Mouse (Mus musculus) kidney, adult 2 months (tissue): ENCODE data around the gene Gsx1. TPM values are rescaled to one million over a fixed set of nuclear protein-coding genes. Genes with fewer than 3 reads are reported as not detected.

ENCODE experiments used
- DNase-seq: peaks from one replicate; pipeline ENCODE4 v3.0.0; 2021
- H3K27ac ChIP-seq: fragments of 200-500 bp; 2 replicates; pipeline ENCODE4 v1.5.1; 2012; ENCODE audit warnings: low read depth, low read length, control low read depth, inconsistent platforms; ENCODE audit not compliant: insufficient read depth
- H3K27me3 ChIP-seq: fragments of 200-500 bp; replicated peaks from 2 replicates; pipeline ENCODE4 v1.6.1; 2012; ENCODE audit warnings: mild to moderate bottlenecking, moderate library complexity, low read length, inconsistent platforms; ENCODE audit not compliant: control insufficient read depth, insufficient read depth
- H3K36me3 ChIP-seq: fragments of 200-500 bp; 2 replicates; pipeline ENCODE4 v1.6.1; 2012; ENCODE audit warnings: mild to moderate bottlenecking, moderate library complexity, low read length, inconsistent platforms; ENCODE audit not compliant: control insufficient read depth, insufficient read depth
- H3K4me1 ChIP-seq: fragments of 200-500 bp; 2 replicates; pipeline ENCODE4 v1.6.1; 2011; ENCODE audit warnings: low read length; ENCODE audit not compliant: control insufficient read depth, insufficient read depth
- H3K4me3 ChIP-seq: fragments of 200-500 bp; 2 replicates; pipeline ENCODE4 v1.5.1; 2011; ENCODE audit warnings: mild to moderate bottlenecking, low read depth, low read length, control low read depth; ENCODE audit not compliant: insufficient read depth
- CTCF ChIP-seq: fragments of 200-500 bp; conservative IDR thresholded peaks from 2 replicates; pipeline ENCODE4 v1.5.1; 2011; ENCODE audit warnings: low read depth, mild to moderate bottlenecking, control low read depth, low read length, moderate library complexity, mixed read lengths; ENCODE audit not compliant: insufficient read depth, insufficient read length
- POLR2A ChIP-seq: fragments of 200-500 bp; IDR thresholded peaks from one replicate; pipeline ENCODE4 v1.6.1; 2011; ENCODE audit warnings: low read depth, low read length, control low read depth
- WGBS: fragments of 180-500 bp; shearing (Covaris S2); methylation state at CpG from one replicate; pipeline ENCODE4 v1.1.7; 2018; 5-methylcytosine and 5-hydroxymethylcytosine counted together
- polyA plus RNA-seq: library from polyadenylated mRNA; depleted of rRNA; stranded (reverse); fragments of >200 nt; gene quantifications from 2 replicates; pipeline ENCODE4 v1.2.3, GENCODE M21; 2012; rRNA removed

Gsx1 gene
- polyA plus RNA-seq: not detected in 2 replicates

DNA sequence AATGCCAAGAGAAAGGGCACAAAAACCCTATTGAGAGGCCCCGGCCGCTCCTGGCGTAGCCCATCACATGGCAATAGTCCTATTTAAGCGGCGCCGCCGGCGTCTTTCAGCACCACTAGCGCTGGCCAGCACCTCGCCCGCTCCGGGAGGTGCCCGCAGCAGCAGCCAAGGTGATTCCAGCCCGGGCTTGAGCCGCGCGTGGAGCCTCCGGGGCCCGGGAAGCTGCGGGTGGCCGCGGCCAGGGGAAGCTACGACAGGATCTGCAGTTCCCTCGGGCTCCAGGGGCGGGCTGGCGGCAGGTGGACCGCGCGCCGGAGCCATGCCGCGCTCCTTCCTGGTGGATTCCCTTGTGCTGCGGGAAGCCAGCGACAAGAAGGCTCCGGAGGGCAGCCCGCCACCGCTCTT lies at the start of gene Gsx1:
TSS of gene Gsx1 (plus strand) at position 126 of the 405 bp plus-strand sequence.
- peaks cover 12% of the 10 kb centered on the region for H3K27me3 ChIP-seq
- DNase-seq: peak; percentile 69
- H3K36me3 ChIP-seq: no peaks in the 10 kb centered on the region
- H3K27ac ChIP-seq: no peak within 1 kb of the TSS
- no peak for TF ChIP-seq POLR2A
- TF ChIP-seq CTCF: no peak
- WGBS: under 1% methylated on average over 37 of the region's 37 CpGs
- peak within 1 kb of the TSS; percentile 41; the same call in 1 of the 2 replicates for H3K4me3 ChIP-seq
- H3K4me1 ChIP-seq: peaks cover 5% of the 10 kb centered on the region; the same call in 1 of the 2 replicates

DNA sequence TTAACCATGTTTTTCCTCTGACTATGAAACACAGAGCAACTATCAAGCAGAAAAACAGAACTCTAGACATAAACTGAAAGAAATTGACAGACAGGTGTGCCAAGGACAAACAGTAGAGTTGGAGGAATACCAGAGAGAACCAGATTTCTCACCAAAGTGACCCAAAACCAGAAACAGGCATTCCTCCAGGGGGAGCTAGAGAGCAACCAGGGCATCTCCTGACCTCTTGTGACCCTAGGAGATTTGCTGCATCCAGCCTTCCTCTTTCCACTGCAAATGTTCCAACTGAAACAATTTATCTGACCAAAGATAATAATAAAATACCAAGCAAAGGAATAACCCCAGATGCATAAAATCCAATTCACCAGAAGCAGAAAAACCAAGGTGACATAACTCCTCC lies 41.2 kb upstream of the Gsx1 start:
- no peak for DNase-seq
- H3K27me3 ChIP-seq: no peaks in the 10 kb centered on the region
- no peaks in the 10 kb centered on the region for H3K36me3 ChIP-seq
- H3K27ac ChIP-seq: no peak overlapping the region
- no peaks in the 10 kb centered on the region for H3K4me1 ChIP-seq
- no peak overlapping the region for H3K4me3 ChIP-seq
- TF ChIP-seq POLR2A: no peak
- peak; percentile 40; the same call in 1 of the 2 replicates for TF ChIP-seq CTCF

DNA sequence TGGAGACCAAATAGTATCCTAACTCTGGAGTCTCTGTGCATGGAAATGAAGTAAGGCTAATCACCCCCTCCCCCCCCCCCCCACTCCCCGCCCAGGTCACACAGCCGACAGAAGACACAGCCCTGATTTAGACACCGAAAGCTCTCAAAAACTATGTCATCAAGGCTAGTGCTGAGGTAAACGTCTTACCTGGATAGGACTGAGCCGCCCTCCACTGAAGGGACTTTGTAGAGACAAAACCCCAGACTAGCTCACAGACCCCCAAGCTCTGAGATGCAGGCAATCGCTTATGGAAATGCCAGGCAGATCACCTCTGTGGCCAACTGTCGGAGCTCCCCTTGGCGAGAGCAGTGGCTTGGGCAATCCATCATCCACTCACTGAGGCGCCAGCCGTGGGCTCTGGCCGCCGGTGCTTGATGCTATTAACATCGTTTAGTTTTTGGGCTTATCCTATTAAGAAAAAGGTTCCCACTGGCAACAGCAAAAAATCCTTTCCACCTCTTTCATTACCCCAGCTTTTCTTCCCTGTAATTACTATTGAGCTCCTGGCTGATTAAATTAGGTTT lies 33.6 kb upstream of the Gsx1 start:
- WGBS: 23% methylated on average over 13 of the region's 13 CpGs
- DNase-seq: no peak
- TF ChIP-seq POLR2A (no peak), CTCF (no peak)
- no peaks in the 10 kb centered on the region for H3K4me1 ChIP-seq
- H3K27ac ChIP-seq: no peak overlapping the region
- no peaks in the 10 kb centered on the region for H3K36me3 ChIP-seq
- no peak overlapping the region for H3K4me3 ChIP-seq
- H3K27me3 ChIP-seq: no peaks in the 10 kb centered on the region

DNA sequence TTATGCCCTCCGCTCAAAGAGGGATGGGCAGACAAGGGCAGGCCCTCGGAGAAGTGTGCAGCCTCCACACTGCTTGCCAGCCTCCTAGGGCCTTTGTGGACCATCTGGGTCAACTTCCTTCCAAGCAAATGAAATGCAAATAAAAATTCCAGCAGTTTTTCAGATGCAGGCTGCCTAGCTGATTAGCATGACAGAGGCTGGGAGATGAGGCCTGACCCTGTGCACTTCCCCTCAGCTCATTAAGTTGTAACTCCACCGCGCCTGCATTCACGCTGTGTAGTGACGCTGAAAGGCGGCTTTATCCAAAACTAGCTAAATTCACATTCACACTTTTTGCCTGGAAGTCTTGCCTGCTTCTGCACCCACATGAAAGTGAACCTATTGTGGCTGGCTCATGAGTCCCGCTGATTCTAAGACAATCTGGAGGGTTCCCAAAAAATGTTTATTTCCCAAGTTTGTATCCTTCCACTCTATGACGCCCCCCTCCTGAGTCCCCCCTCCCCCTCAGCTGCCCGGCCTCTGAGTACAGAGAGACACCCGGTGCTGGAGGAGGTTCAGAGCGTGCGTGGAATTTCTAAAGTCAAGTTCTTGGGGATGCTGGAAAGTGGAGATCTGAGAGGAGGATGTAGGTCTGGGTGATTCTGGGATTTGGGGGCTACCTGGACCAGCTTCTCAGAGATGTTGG lies 32.9 kb upstream of the Gsx1 start:
- Histone ChIP-seq H3K4me3 (no peak overlapping the region), H3K27me3 (no peaks in the 10 kb centered on the region), H3K36me3 (no peaks in the 10 kb centered on the region), H3K27ac (no peak overlapping the region), H3K4me1 (no peaks in the 10 kb centered on the region)
- no peak for TF ChIP-seq POLR2A
- TF ChIP-seq CTCF: no peak
- 18% methylated on average over 13 of the region's 13 CpGs for WGBS
- DNase-seq: no peak

DNA sequence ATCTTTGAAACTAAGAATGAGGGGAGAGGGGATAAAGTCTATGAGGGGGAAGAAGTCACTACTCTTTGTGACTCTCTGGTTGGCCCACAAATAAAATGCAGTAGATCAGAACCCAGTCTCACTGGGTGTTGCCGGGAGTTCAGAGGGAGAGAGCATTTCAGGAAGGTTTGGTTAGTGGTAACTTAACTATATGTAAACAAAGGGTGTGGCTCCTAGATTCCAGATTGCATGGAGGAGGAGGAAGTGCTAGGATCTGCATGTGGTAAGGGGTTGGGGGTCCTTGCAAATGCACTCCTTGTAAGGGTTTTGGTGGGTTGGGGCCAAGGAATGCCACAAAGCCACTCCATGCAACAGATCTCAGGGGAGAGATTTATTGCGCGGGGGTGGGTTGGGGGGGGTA lies 32.1 kb upstream of the Gsx1 start:
- H3K36me3 ChIP-seq: no peaks in the 10 kb centered on the region

DNA sequence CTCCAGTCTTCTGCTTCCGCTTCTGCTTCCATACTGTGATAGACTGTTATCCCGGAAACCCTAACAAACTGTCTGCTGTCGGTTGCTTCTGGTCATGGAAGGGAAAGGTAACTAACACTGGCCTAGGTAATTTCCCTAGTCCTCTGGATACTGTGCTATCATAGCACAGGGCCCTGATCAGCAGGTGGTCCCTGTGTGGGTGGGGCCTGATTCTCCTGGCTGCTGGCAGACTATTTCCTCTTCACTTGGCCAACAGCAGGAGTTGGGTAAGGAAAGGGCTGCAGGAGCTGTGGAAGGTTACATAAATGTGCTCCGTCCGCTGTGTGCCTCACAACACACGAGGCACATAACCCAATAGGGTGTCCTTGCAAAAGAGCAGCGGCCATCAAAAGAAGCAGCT lies 31.1 kb upstream of the Gsx1 start:
- Histone ChIP-seq H3K36me3 (no peaks in the 10 kb centered on the region), H3K27ac (no peak overlapping the region), H3K4me3 (no peak overlapping the region), H3K4me1 (no peaks in the 10 kb centered on the region), H3K27me3 (no peaks in the 10 kb centered on the region)
- WGBS: 80% methylated on average over 7 of the region's 7 CpGs
- no peak for DNase-seq
- TF ChIP-seq POLR2A: no peak
- TF ChIP-seq CTCF: no peak

More for the DNA sequence above, 32.1 kb upstream of the Gsx1 start:
- TF ChIP-seq CTCF: no peak
- TF ChIP-seq POLR2A: no peak
- 32% methylated on average over 3 of the region's 3 CpGs for WGBS
- no peak for DNase-seq
- H3K27me3 ChIP-seq: no peaks in the 10 kb centered on the region
- no peak overlapping the region for H3K27ac ChIP-seq
- no peaks in the 10 kb centered on the region for H3K4me1 ChIP-seq
- H3K4me3 ChIP-seq: no peak overlapping the region

DNA sequence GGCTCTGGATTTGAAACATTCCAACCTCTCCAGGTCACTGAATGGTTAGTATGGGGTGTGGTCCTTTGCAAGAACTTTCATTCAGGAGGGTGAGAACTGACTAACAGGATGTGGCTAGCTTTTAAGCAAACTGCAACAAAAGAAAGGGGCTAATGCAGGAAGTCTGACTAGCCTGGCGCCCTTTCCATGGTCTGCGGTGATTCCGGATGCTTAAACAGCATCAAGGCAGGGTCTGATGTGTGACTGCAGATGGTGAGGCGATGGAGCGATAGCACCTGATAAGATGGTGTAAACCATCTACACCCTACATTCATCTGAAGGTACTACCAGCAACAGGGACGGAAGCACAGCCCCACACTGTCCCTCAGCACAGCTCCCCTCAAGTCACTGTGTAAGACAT lies 29.2 kb upstream of the Gsx1 start:
- 78% methylated on average over 6 of the region's 6 CpGs for WGBS

More for the DNA sequence above, 29.2 kb upstream of the Gsx1 start:
- Histone ChIP-seq H3K4me3 (no peak overlapping the region), H3K27me3 (no peaks in the 10 kb centered on the region), H3K36me3 (no peaks in the 10 kb centered on the region), H3K4me1 (no peaks in the 10 kb centered on the region), H3K27ac (no peak overlapping the region)
- DNase-seq: no peak
- no peak for TF ChIP-seq CTCF
- no peak for TF ChIP-seq POLR2A
